In the genomic region with DNA sequence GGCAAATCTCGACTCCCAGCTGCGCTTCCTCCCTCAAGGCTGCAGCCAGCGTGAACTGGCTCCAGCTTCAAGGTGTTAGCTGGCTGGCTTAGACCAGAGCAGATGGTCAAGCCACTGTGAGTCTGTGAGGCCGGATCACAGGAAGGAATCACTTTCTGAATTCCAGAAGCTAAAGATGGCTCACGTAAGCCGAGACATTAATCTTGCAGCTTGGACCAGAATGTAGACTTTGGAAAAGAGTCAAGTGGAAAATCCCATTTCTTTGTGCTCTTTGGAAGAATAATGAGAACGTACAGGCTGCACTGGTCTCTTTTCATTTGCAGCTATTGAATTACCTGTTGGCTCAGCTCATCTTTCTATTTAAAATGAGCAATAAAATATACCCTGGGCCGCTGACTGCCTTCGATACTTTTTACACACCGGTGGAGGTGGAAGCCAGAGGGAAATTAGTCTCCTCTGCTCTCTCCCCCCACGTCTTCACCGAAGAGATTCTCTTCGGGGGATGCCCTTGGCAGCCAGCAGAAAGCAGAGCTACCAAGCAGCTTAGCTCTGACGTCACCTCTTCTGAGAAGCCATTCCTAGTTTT, we compare ENCODE assay signal across 9 mouse cellular contexts.
DNase-seq lines count a peak whose midpoint lies in the region; ATAC-seq lines count a peak whose summit lies in the region.
"Had no signal": no experiment of that assay in that cellular context is flagged by ENCODE, and none has a peak within 500 bp of the region (broad histone marks: within the 10 kb centered on the region; RNA-seq: fewer than 3 reads in every experiment).

No protein-coding gene starts in this region.

- H3K36me3 ChIP-seq in forebrain, embryonic 15.5 days, result no peaks in the 10 kb centered on the region
- H3K36me3 ChIP-seq in midbrain, embryonic 13.5 days, result no peaks in the 10 kb centered on the region

- H3K9me3 ChIP-seq in forebrain, embryonic 15.5 days, result no peaks in the 10 kb centered on the region
- H3K9me3 ChIP-seq in midbrain, embryonic 13.5 days, result no peaks in the 10 kb centered on the region

- ATAC-seq in cerebellum, adult (ENCODE audit: insufficient number of reproducible peaks, low FRiP score, low TSS enrichment), result peak; percentile 81; the same call in 1 of the 2 replicates
- peak; percentile 60 for ATAC-seq in forebrain, embryonic 15.5 days (replicated peaks)
- ATAC-seq in midbrain, embryonic 13.5 days, result peak; percentile 65; the same call in 1 of the 2 replicates

- H3K27me3 ChIP-seq in forebrain, embryonic 15.5 days, result no peaks in the 10 kb centered on the region
- H3K27me3 ChIP-seq in midbrain, embryonic 13.5 days, result no peaks in the 10 kb centered on the region
- H3K27me3 ChIP-seq: CH12.LX had no signal

- H3K9ac ChIP-seq in forebrain, embryonic 15.5 days (replicated peaks), result no peak overlapping the region
- no peak overlapping the region for H3K9ac ChIP-seq in midbrain, embryonic 13.5 days (replicated peaks)

- H3K27ac ChIP-seq in forebrain, embryonic 15.5 days (replicated peaks), result peak overlapping the region; percentile 79
- peak overlapping the region; percentile 37 for H3K27ac ChIP-seq in midbrain, embryonic 13.5 days

- DNase-seq in gastrocnemius, adult 18-20 months (ENCODE audit: low spot score), result peak; percentile 29
- DNase-seq in gastrocnemius, postnatal 10 days, result no peak
- no peak for DNase-seq in thymus, postnatal 25 days
- DNase-seq in lung, postnatal 10 days, result no peak
- no peak for DNase-seq in adrenal gland, adult 8-10 months

- peak overlapping the region; percentile 15; the same call in 1 of the 2 replicates for H3K4me2 ChIP-seq in forebrain, embryonic 15.5 days (replicated peaks)
- no peak overlapping the region for H3K4me2 ChIP-seq in midbrain, embryonic 13.5 days (replicated peaks)

- 32% methylated on average over 14 of the region's 14 CpGs for WGBS in forebrain, embryonic 15.5 days
- 42% methylated on average over 14 of the region's 14 CpGs for WGBS in midbrain, embryonic 13.5 days

- H3K4me1 ChIP-seq in forebrain, embryonic 15.5 days, result peaks cover 12% of the 10 kb centered on the region
- 0 out of 2 replicates have a peak, but pooled peaks cover 14% of the 10 kb centered on the region for H3K4me1 ChIP-seq in midbrain, embryonic 13.5 days (replicated peaks)

- H3K4me3 ChIP-seq in forebrain, embryonic 15.5 days, result no peak overlapping the region
- H3K4me3 ChIP-seq in midbrain, embryonic 13.5 days (replicated peaks), result no peak overlapping the region
